Mouse (Mus musculus) megakaryocyte, embryonic 14.5 days (primary cell): ENCODE measurements around the gene Grik5.

ENCODE experiments used
- FLI1 ChIP-seq: IDR thresholded peaks from 2 replicates; pipeline ENCODE4 v1.6.1; 2012; ENCODE audit warnings: low read length, inconsistent platforms, mixed read lengths
- GATA1 ChIP-seq: IDR thresholded peaks from 3 replicates; pipeline ENCODE4 v1.6.1; 2012; ENCODE audit warnings: mixed read lengths, low read length, inconsistent platforms, borderline replicate concordance

DNA sequence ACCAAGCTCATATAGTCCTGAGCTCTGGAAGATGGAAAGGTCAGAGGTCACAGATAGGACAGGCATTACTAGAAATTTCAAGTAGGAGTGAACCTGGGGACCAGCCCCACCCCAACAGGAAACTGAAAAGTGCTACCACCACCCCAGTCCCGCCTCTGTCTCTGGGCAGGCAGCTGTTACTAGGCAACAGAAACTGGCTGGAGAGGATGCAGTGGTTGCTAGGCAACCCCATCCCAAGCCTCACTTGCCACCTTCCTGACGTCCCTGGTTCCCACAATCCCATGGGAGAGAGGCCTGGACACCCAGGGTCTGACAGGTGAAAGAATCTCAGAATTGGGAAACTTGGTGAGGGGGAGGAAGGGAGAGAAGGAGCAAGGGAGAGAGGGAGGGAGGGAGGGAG, 3.4 kb downstream of the Grik5 start:
- TF ChIP-seq GATA1 (no peak), FLI1 (no peak)
